Mouse (Mus musculus): ENCODE data around the gene Slain2. TPM values are rescaled to one million over a fixed set of nuclear protein-coding genes. Genes with fewer than 3 reads are reported as not detected.
"Not testable (repeated sequence)": the region's sequence is repeated elsewhere in the genome, so short reads cannot be mapped to it uniquely, and the experiment has no call there.

Gene Slain2
- total RNA-seq, 2 experiments from 2014 or later: 113 TPM

GRCm38 (mm10) chr5:73008230-73008629, 94.1 kb downstream of the Slain2 start:
- DNase-seq: peak; percentile 23
- H3K4me3 ChIP-seq, H3K27ac ChIP-seq: not testable (repeated sequence)
- intact Hi-C loops (cut with DNase I): loop anchor here (5.0 kb wide), 1 partner anchor 426 kb away; the partner anchor contains the start of gene Zar1
- TF ChIP-seq CTCF (IDR thresholded peaks at IDR 0.05): peak; percentile 54

GRCm38 (mm10) chr5:73011806-73012205, 97.7 kb downstream of the Slain2 start:
- DNase-seq; H3K4me3 ChIP-seq; intact Hi-C loops (cut with DNase I); H3K27ac ChIP-seq: not testable (repeated sequence)

GRCm38 (mm10) chr5:73012884-73013610, 98.9 kb downstream of the Slain2 start:
- H3K27ac ChIP-seq; DNase-seq; intact Hi-C loops (cut with DNase I): not testable (repeated sequence)
- peak overlapping the region; percentile 62 for H3K4me3 ChIP-seq

GRCm38 (mm10) chr5:73013611-73014287, 99.6 kb downstream of the Slain2 start:
- peak overlapping the region; percentile 62 for H3K4me3 ChIP-seq
- DNase-seq; intact Hi-C loops (cut with DNase I): not testable (repeated sequence)

GRCm38 (mm10) chr5:73014745-73015144, 100.6 kb downstream of the Slain2 start:
- no peak overlapping the region for H3K4me3 ChIP-seq
- intact Hi-C loops (cut with DNase I): no loop called here
- DNase-seq: no peak
- H3K27ac ChIP-seq: no peak overlapping the region
- no peak for TF ChIP-seq CTCF (IDR thresholded peaks at IDR 0.05)

More at GRCm38 (mm10) chr5:73013611-73014287, 99.6 kb downstream of the Slain2 start:
- H3K27ac ChIP-seq: not testable (repeated sequence)

GRCm38 (mm10) chr5:73023801-73024200, 109.7 kb downstream of the Slain2 start:
- no peak overlapping the region for H3K27ac ChIP-seq
- H3K4me3 ChIP-seq: no peak overlapping the region
- DNase-seq: no peak
- TF ChIP-seq CTCF (IDR thresholded peaks at IDR 0.05): no peak
- intact Hi-C loops (cut with DNase I): no loop called here

Other genes starting within 250 kb of the Slain2 start
- under 1 TPM in 1 of 2 experiments, not detected in 1; 0.06 TPM for gene Txk, start 161.5 kb upstream of the Slain2 start, total RNA-seq (2021)
- 1 to 10 TPM; 1.2 to 1.4 TPM for gene Tec, start 45.8 kb upstream of the Slain2 start, total RNA-seq (2021)
- not detected for gene Gm10135, start 60.4 kb downstream of the Slain2 start, total RNA-seq (2021)
- gene Slc10a4, start 92.6 kb downstream of the Slain2 start, total RNA-seq (2021): not detected